Mouse (Mus musculus) liver (tissue): ENCODE results near the gene 1700034J05Rik.
A peak's percentile ranks its signal among the peaks of the same experiment; 100 is the strongest.

Experiments used
- DNase-seq: peaks from one replicate; pipeline ENCODE4 v3.0.0-alpha.2; 2020; ENCODE audit warnings: mixed read lengths

Gene 1700034J05Rik

DNA sequence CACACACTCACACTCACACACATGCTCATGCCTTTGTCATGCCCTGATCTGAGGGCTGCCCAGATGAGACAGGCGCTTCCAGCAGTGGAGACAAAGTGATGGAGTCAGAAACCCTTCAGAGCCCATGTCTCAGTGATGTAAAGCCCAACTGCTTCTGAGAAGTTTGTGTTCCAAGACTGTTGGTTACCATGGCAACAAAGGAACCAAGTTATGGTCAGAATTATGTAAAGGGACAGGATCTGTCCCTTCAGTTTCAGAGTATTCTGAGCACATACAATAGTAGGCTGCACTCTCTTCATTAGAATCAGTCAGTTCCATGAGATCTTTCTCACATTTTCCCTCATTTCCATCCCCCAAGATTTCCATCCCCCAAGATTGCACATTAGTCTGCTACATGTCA is at the start of gene 1700034J05Rik:
Gene 1700034J05Rik, minus strand, starts transcription at position 165 of the 400 bp plus-strand sequence.
- DNase-seq: no peak

DNA sequence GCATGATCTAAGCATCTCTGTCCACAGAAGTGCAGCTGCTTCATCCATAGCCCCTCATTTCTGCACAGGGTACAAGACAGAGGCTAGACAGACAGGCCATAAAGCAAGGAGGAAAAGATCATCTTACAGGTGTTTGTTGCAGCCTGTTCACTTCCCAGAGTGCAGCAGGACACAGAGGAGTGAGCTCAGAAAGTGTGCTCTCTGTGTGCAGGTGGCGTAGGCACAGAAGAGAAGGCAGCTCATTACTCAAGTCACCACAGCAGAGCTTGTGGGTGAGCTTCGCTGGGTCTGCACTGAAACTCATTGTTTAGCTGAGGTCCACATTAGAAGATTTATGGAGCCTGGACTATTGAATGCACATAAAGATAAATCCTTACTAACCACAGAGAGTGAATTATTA is 45.5 kb upstream of the 1700034J05Rik start:
- DNase-seq: no peak

DNA sequence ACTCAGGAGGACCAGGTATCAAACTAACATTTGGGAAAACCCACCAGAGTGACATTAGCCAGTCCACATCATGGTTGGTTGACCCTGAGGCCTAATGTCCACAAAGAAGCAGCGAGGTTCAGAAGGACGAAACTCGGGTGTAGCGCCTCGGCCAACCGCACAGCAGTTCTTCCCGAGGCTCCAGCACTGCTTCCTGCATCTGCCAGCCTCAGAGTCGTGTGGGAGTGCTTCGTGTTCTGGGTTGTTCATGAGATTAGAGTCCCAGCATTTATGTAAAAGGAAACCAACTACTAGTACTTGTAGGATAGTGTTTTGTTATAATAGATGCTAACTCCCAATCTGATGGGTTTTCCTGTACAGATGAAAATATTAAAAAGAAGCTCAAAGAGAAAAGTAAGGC is 45.1 kb upstream of the 1700034J05Rik start:
- DNase-seq: no peak

DNA sequence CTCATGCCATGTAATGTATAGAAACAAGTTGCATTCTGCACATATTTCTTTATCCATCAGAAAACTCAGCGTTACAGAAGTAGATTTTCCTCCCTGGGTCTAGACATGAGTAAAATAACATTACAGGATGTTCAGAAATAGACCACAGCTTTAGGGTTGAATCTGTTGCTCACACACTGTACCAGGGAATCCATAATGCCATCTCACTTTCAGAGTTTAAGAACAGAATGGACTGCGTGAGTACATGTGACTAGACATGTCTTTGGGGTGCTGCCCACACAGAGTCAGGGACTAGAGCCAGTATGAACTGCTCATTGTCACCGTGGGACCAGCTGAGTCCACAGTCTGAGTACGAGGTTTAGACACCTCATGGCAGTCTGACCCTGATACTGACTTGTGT is 44.5 kb upstream of the 1700034J05Rik start:
- DNase-seq: no peak

- no peak for DNase-seq
Measured at GRCm38 (mm10) chr6:146997006-146997405, 42.8 kb upstream of the 1700034J05Rik start.

DNA sequence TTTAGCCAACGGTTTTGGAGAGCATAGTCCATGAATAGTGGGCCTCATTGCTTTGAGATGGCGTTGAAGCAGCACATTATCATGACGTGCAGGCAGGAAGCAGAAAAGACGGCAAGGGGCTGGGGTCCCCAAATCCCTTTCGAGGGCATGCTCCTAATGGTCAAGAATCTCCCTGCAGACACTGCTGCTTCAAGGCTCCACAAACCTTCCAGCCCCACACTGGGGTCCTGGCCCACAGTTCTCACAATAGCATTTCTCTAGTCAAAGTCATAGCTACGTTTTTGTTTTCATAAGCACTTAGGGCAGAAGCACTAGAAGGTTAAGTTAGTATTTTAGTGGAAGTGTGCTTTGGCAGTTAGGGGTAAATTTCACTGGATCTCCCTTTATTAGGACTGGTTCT is 41.7 kb upstream of the 1700034J05Rik start:
- no peak for DNase-seq

DNA sequence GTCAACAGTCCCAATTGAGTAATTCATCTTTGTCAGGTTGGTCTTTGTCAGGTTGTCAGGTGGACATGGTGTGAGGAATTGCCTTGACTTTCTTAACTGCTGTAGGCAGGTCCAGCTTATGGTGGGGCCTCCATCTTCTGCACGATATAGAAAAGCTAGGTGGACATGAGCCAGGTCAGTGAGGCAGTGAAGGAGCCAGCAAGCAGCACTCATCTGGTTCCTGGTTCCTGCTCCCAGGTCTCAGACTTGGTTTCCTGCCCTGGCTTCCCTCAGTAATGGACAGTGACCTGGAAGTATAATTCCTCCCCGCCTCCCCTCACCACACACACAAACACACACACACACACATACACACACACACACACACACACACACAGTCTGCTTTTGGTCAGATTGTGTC is 41.2 kb upstream of the 1700034J05Rik start:
- no peak for DNase-seq

GRCm38 (mm10) chr6:146994236-146994635 is 40.0 kb upstream of the 1700034J05Rik start:
- peak; percentile 56 for DNase-seq

- DNase-seq: no peak
Measured at GRCm38 (mm10) chr6:146984569-146984968, 30.3 kb upstream of the 1700034J05Rik start.

DNA sequence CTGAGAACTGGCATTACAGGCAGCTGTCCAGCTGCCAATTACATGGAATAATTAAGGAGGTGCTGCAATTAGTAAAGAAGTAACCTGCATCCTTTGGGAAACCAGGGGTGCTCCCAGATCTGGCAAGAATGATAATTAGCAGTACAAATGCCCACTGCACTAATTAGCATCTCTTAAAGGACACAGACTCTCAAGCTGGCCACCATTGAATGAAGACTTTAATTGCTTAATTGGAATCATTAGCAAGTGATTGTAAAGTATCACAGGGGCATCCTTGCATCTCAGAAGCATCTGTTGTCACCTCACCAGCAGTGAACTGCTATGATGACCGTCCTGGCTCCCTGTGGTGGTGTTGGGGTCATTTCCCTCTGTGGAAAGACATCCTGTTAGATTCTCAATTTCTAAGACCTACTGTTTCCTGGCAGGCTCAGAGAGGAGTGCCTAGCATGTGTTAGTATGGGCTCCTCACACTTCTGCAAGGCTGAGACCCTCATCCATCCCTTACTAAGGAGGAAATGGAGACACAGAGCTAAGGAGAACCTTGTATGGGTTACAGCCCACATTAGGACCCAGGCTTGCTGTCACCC is 27.1 kb upstream of the 1700034J05Rik start:
- no peak for DNase-seq

- no peak for DNase-seq
Measured at GRCm38 (mm10) chr6:146979953-146980352, 25.7 kb upstream of the 1700034J05Rik start.

DNA sequence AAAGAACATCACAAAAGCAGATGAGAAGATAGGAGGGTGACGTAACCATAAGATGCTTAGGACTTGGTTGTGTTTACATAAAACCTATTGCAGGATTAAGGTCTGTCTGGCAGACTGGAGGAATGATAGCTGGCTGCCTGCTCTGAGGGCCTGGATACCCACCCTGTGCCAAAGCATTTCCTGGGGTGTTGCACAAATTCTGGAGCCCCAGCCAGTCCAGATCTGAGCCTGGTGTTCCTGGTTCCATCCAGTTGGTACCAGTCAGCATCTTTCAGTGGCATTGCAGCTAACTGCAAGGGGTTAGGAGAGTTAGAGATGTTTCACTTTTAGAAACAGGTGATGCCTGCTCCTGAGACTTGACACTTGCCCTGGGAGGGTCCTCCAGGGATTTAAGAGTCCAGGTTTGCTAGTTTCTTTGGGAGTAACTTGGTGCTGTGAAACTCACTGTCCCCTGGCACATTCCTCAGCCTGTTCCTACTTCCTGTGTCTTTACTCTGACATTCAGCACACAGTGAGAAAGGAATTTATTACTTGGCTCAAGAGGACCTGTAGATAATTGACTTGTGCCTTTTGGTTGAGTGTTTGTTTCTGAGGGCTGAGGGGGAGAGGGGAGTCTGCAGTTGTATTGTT is 25.0 kb upstream of the 1700034J05Rik start:
- no peak for DNase-seq

DNA sequence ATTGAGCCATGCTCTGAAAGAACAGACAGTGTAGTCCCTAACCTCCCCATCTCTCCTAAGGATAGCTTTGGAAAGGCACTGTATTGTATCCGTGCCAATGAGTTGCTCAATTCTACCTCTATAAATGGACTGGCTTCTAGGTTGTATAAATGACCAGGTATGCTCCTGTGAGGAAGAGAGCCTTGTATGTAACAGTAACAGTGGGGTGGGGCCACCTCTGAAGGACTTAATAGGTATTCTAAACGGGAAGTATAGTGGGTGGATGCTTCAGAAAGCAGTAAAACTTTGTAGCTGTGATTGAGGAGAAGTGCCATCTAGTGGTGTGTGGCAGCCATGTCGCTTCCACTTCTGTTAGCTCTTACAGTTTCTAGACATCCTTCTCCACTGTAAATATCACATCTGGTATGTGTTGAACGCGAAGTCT is 24.5 kb upstream of the 1700034J05Rik start:
- DNase-seq: no peak

- no peak for DNase-seq
Measured at GRCm38 (mm10) chr6:146976446-146976845, 22.2 kb upstream of the 1700034J05Rik start.

GRCm38 (mm10) chr6:146973830-146974229 is 19.6 kb upstream of the 1700034J05Rik start:
- DNase-seq: no peak

DNA sequence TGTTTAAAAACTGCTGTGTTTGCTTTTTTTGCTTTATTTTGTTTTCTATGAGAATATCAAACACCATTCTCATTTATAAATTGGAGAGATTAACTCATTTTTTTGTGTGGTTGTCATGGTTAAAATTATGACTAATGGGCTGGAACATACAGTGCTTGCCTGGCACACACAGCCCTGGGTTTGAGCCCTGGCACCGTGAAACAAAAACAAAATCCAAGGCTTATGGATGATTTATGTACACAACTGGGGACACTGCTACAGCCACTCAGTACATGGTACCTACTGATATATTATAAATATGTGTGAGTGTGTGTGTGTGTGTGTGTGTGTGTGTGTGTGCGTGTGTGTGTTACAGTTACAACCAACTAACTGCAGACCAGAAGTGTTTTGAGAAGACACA is 19.2 kb upstream of the 1700034J05Rik start:
- no peak for DNase-seq

GRCm38 (mm10) chr6:146972740-146973139 is 18.5 kb upstream of the 1700034J05Rik start:
- DNase-seq: no peak

DNA sequence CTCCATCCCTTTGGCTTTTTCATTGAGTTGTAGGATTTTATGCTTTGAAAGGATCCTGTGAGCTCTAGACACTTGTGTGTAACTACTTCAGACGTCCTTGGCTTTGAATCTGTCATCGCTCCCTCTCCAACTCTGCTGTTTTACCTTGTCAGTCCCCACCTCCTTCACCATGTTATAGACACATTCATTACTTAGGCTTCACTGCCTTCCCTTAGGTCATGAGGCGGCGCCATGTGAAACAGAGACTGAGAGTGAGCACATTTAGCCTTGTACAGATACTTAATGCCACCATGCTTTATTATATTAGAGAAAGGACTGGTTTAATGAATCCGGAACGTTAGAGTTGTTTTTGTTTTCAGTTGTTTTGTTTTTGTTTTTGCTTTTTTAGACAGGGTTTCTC is 17.8 kb upstream of the 1700034J05Rik start:
- no peak for DNase-seq

DNA sequence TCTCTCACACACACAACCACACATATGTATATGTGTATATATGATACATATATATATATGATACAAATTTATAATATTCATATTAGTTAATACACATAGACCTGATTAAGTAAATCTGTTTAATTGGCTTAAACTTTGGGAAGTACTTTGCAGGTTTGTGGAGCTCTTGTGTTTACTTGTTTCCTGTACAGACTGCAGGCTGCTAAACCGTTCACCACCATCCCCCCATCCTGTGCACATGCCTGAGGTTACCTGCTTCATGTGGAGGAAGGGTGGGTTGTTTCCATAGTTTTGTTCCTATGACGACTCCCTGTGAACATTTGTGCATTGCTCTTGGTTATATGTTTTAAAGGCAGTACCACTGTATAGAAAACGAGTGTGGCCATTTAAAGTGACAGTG is 17.1 kb upstream of the 1700034J05Rik start:
- no peak for DNase-seq

GRCm38 (mm10) chr6:146970811-146971210 is 16.6 kb upstream of the 1700034J05Rik start:
- no peak for DNase-seq

DNA sequence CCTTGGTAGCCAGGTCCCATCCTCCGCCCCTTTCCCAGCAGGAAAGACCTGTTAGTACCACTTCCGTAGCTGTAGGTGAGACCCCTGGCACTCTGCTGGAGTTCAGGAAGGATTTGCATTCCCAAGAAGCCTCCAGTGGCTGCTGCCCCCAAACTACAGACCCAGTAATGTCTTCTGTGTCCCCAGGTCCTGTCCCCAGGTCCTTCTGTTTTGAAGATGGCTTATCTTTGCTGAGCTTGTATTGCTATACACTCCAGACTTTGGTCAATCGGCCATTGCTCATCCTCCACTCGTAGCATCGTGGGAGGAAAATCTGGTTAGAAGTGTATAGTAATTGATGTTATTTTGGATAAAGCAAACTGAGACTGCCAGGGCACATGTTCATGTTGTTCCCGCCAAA is 13.6 kb upstream of the 1700034J05Rik start:
- no peak for DNase-seq

- no peak for DNase-seq
Measured at GRCm38 (mm10) chr6:146966446-146967019, 12.3 kb upstream of the 1700034J05Rik start.

GRCm38 (mm10) chr6:146965139-146965772 is 11.0 kb upstream of the 1700034J05Rik start:
- DNase-seq: no peak
